Mouse (Mus musculus) splenic B cell, adult 2 months (primary cell): ENCODE measurements around the gene Gm4871.
A peak's percentile ranks its signal among the peaks of the same experiment; 100 is the strongest.
"Not testable (repeated sequence)": the region's sequence is repeated elsewhere in the genome, so short reads cannot be mapped to it uniquely, and the experiment has no call there.

Experiments used
- DNase-seq: peaks from one replicate; pipeline ENCODE4 v3.0.0-alpha.2; 2011; ENCODE audit warnings: low read depth, low spot score
- H3K27me3 ChIP-seq: 2 replicates; pipeline ENCODE4 v1.6.1; 2012; ENCODE audit warnings: mild to moderate bottlenecking, low read length, moderate library complexity, mixed read lengths; ENCODE audit not compliant: control insufficient read depth, poor library complexity, insufficient read depth, severe bottlenecking
- H3K36me3 ChIP-seq: 2 replicates; pipeline ENCODE4 v1.6.1; 2012; ENCODE audit warnings: mild to moderate bottlenecking, low read length, moderate library complexity, mixed read lengths; ENCODE audit not compliant: control insufficient read depth, poor library complexity, insufficient read depth, severe bottlenecking

Gm4871 gene

DNA sequence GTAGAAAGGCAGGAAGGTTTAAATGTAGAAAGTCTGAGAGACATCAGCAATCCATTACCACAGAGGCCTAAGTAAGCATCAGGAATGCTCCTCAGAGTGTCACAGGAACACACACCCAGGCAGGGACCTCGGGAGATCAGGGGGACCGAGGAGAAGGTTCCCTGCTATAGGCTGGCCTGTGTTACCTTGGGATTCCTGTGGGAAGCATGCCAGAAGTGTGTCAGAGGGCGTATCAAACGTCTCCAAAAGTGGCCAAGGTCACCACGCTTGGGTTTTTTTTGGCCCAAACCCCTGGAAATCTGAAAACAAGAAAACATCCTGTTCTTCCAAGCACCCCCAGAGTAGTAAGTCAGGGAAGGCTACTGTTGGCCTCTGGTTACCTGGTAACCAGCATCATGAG is at the start of gene Gm4871:
Gene Gm4871 (minus strand): TSS at position 364 of the 400 bp plus-strand sequence.
- not testable (repeated sequence) for DNase-seq, H3K27me3 ChIP-seq, H3K36me3 ChIP-seq

- no peaks in the 10 kb centered on the region for H3K27me3 ChIP-seq
- DNase-seq: no peak
- peaks cover 2% of the 10 kb centered on the region; the same call in 1 of the 2 replicates for H3K36me3 ChIP-seq
Measured at GRCm38 (mm10) chr5:145081866-145082613, 49.5 kb upstream of the Gm4871 start.

- no peaks in the 10 kb centered on the region for H3K36me3 ChIP-seq
- DNase-seq: no peak
Measured at GRCm38 (mm10) chr5:145075081-145075480, 42.5 kb upstream of the Gm4871 start.

DNA sequence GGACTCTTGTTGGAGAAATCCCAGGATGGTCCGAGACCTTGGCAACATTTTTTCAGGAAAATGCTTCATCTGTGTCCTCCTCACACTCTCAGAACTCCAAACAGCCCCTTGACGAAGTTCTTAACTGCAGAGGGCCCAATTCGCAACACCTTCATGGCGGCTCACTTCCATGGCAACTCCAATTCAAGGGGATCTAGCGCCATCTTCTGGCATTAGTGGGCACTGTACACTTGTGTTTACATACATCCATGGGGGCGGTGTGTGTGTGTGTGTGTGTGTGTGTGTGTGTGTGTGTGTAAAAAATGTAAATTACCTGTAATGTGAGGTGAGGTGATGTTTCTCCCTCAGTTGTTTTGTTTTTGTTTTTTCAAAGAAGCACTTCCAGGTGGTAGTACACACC is 38.8 kb upstream of the Gm4871 start:
- DNase-seq: peak; percentile 17
- Histone ChIP-seq H3K36me3 (no peaks in the 10 kb centered on the region), H3K27me3 (no peaks in the 10 kb centered on the region)

More at GRCm38 (mm10) chr5:145075081-145075480, 42.5 kb upstream of the Gm4871 start:
- no peaks in the 10 kb centered on the region for H3K27me3 ChIP-seq

GRCm38 (mm10) chr5:145069707-145070106 is 37.2 kb upstream of the Gm4871 start:
- Histone ChIP-seq H3K36me3 (no peaks in the 10 kb centered on the region), H3K27me3 (no peaks in the 10 kb centered on the region)
- DNase-seq: peak; percentile 82

DNA sequence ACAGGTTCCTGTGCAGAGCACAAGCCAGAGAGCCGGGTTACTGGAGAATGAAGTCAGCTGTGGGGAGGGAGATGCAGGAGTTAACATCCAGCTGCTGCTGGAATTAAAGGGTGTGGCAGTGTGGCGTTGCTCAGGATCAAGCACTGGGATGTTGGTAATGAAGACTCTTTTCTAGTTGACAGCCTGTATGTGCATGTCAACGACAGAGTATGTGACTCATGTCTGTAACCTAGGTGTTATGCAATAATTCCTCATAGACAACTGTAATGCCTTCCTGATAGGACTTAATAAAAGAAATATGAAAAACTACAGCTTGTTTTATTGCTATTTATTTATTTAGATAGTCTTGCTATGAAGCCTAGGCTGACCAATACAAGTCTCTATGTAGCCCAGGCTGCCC is 36.3 kb upstream of the Gm4871 start:
- no peaks in the 10 kb centered on the region for H3K27me3 ChIP-seq
- no peaks in the 10 kb centered on the region for H3K36me3 ChIP-seq
- no peak for DNase-seq

GRCm38 (mm10) chr5:145064765-145065340 is 32.3 kb upstream of the Gm4871 start:
- H3K36me3 ChIP-seq: no peaks in the 10 kb centered on the region
- H3K27me3 ChIP-seq: no peaks in the 10 kb centered on the region
- DNase-seq: no peak

- Histone ChIP-seq H3K36me3 (no peaks in the 10 kb centered on the region), H3K27me3 (no peaks in the 10 kb centered on the region)
- no peak for DNase-seq
Measured at GRCm38 (mm10) chr5:145059524-145059923, 27.0 kb upstream of the Gm4871 start.

GRCm38 (mm10) chr5:145058722-145059121 is 26.2 kb upstream of the Gm4871 start:
- no peaks in the 10 kb centered on the region for H3K36me3 ChIP-seq
- H3K27me3 ChIP-seq: no peaks in the 10 kb centered on the region
- DNase-seq: no peak

- Histone ChIP-seq H3K27me3 (no peaks in the 10 kb centered on the region), H3K36me3 (no peaks in the 10 kb centered on the region)
- no peak for DNase-seq
Measured at GRCm38 (mm10) chr5:145057907-145058306, 25.4 kb upstream of the Gm4871 start.

- DNase-seq, H3K27me3 ChIP-seq, H3K36me3 ChIP-seq: not testable (repeated sequence)
Measured at GRCm38 (mm10) chr5:145054187-145054586, 21.6 kb upstream of the Gm4871 start.

- not testable (repeated sequence) for DNase-seq, H3K36me3 ChIP-seq, H3K27me3 ChIP-seq
Measured at GRCm38 (mm10) chr5:145042690-145043089, 10.1 kb upstream of the Gm4871 start, which contains the start of gene 1700018F24Rik. TSS of gene 1700018F24Rik (plus strand) at chr5:145042990.

DNA sequence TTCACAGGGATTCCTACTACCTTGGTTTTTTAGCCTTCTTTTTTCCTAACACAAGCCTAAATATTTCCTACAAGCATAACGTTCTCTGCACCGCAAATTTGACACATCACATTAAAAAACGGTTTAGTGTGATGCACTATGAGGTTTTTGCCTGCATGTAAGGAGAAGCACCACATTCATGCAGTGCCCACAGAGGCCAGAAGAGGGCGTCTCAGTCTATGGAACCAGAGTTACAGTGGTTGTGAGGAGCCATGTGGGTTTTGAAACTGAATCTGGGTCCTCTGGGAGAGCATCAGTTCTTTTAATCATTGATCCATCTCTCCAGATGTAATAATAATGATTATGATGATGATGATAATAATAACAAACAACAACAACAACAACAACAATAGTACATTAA is 9.1 kb upstream of the Gm4871 start:
- no peaks in the 10 kb centered on the region for H3K36me3 ChIP-seq
- peak; percentile 25 for DNase-seq
- no peaks in the 10 kb centered on the region for H3K27me3 ChIP-seq

DNA sequence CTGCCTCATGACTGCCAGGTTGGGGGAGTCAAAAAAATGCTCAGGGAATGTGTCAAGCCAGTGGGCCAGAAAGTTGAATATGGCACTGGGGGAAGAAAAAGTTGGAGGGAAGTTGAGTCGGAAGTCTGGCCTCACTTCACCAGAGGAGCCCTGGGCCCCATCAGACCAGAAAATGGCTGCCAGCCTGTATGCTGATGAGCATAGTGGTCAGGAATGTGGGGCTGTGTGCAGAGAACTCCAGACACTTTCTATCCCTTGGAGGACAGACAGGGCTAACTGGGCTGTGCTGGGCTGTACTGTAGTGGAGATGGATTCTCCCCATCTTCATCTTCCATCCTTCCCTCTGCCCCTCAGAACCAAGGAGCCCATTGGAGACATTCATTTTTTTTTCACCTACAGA is 2.1 kb downstream of the Gm4871 start:
- not testable (repeated sequence) for H3K36me3 ChIP-seq, H3K27me3 ChIP-seq, DNase-seq

GRCm38 (mm10) chr5:145020712-145021111 is 11.8 kb downstream of the Gm4871 start:
- DNase-seq, H3K36me3 ChIP-seq, H3K27me3 ChIP-seq: not testable (repeated sequence)
